Mouse (Mus musculus): ENCODE data around the gene Fam131c. TPM values are rescaled to one million over a fixed set of nuclear protein-coding genes. Genes with fewer than 3 reads are reported as not detected.

The Fam131c gene
- total and polyA plus RNA-seq, 3 experiments, result not detected

- H3K4me3 ChIP-seq (replicated peaks in 1 of 3; ENCODE audit: low read depth in 2 of 3, low read length in 2 of 3, poor library complexity in 1 of 3), result no peak overlapping the region
- H3K4me1 ChIP-seq (ENCODE audit: control insufficient read depth in 1 of 2, insufficient read depth in 2 of 2), result peaks cover 3 to 13% of the 10 kb centered on the region in 2 experiments; a peak in 2 of 4 replicates
- H3K79me2 ChIP-seq (replicated peaks; ENCODE audit: control insufficient read depth, extremely low read depth, insufficient read depth, poor library complexity, severe bottlenecking), result no peaks in the 10 kb centered on the region
- H3K9ac ChIP-seq (ENCODE audit: insufficient read depth, low read depth), result no peak overlapping the region
- no peak for DNase-seq (ENCODE audit: extremely low read depth)
- peaks cover 5% of the 10 kb centered on the region for H3K9me3 ChIP-seq (replicated peaks; ENCODE audit: low read length)
- TF ChIP-seq ETS1 (conservative IDR thresholded peaks at IDR 0.05; ENCODE audit: low read depth, low read length), result no peak
- TF ChIP-seq ELF1 (IDR thresholded peaks at IDR 0.05; ENCODE audit: low read depth, low read length), result no peak
- TF ChIP-seq ZKSCAN1 (IDR thresholded peaks at IDR 0.05; ENCODE audit: borderline replicate concordance, low read depth, low read length), result no peak
- TF ChIP-seq EP300 (IDR thresholded peaks at IDR 0.05; ENCODE audit: low read length), result no peak
- no peak overlapping the region for H3K27ac ChIP-seq (ENCODE audit: insufficient read depth, low read depth)
- no peak overlapping the region for H3K4me2 ChIP-seq (ENCODE audit: insufficient read depth, low read depth, poor library complexity, severe bottlenecking)
- no peaks in the 10 kb centered on the region for H3K36me3 ChIP-seq (replicated peaks in 1 of 2; ENCODE audit: control insufficient read depth in 1 of 2, insufficient read depth in 1 of 2, low read length in 1 of 2)
- dilution Hi-C loops (cut with MboI; ENCODE audit: extremely low pct_ligation_motif_present, extremely low pct_unique_long_range_greater_than_20kb, low sequenced_read_pairs) (no loop called here), in situ Hi-C loops (cut with MboI; ENCODE audit: low pct_ligation_motif_present, low pct_unique_long_range_greater_than_20kb, low sequenced_read_pairs) (no loop called here)
- H3K27me3 ChIP-seq (replicated peaks), result peaks cover 75% of the 10 kb centered on the region
These were observed 19.4 kb upstream of the Fam131c start for GRCm38 (mm10) chr4:141348616-141349015.

GRCm38 (mm10) chr4:141350015-141350414 is 18.0 kb upstream of the Fam131c start:
- no peak overlapping the region for H3K4me2 ChIP-seq (ENCODE audit: insufficient read depth, low read depth, poor library complexity, severe bottlenecking)
- H3K4me1 ChIP-seq (ENCODE audit: control insufficient read depth in 1 of 2, insufficient read depth in 2 of 2), result peaks cover 8 to 19% of the 10 kb centered on the region in 2 experiments; a peak in 3 of 4 replicates
- H3K27me3 ChIP-seq (replicated peaks), result peaks cover 78% of the 10 kb centered on the region
- no peak for DNase-seq (ENCODE audit: extremely low read depth)
- in situ Hi-C loops (cut with MboI; ENCODE audit: low pct_ligation_motif_present, low pct_unique_long_range_greater_than_20kb, low sequenced_read_pairs) (no loop called here), dilution Hi-C loops (cut with MboI; ENCODE audit: extremely low pct_ligation_motif_present, extremely low pct_unique_long_range_greater_than_20kb, low sequenced_read_pairs) (no loop called here)
- no peak for TF ChIP-seq MAX (IDR thresholded peaks at IDR 0.05; ENCODE audit: low read length)
- TF ChIP-seq CHD2 (IDR thresholded peaks at IDR 0.05; ENCODE audit: low read length), result no peak
- no peak for TF ChIP-seq PAX5 (IDR thresholded peaks at IDR 0.05; ENCODE audit: low read length)
- peaks cover 5% of the 10 kb centered on the region for H3K9me3 ChIP-seq (replicated peaks; ENCODE audit: low read length)
- H3K79me2 ChIP-seq (replicated peaks; ENCODE audit: control insufficient read depth, extremely low read depth, insufficient read depth, poor library complexity, severe bottlenecking), result no peaks in the 10 kb centered on the region
- H3K27ac ChIP-seq (ENCODE audit: insufficient read depth, low read depth), result no peak overlapping the region
- H3K36me3 ChIP-seq (replicated peaks in 1 of 2; ENCODE audit: control insufficient read depth in 1 of 2, insufficient read depth in 1 of 2, low read length in 1 of 2), result no peaks in the 10 kb centered on the region
- no peak overlapping the region for H3K4me3 ChIP-seq (replicated peaks in 1 of 3; ENCODE audit: low read depth in 2 of 3, low read length in 2 of 3, poor library complexity in 1 of 3)
- H3K9ac ChIP-seq (ENCODE audit: insufficient read depth, low read depth), result no peak overlapping the region

DNA sequence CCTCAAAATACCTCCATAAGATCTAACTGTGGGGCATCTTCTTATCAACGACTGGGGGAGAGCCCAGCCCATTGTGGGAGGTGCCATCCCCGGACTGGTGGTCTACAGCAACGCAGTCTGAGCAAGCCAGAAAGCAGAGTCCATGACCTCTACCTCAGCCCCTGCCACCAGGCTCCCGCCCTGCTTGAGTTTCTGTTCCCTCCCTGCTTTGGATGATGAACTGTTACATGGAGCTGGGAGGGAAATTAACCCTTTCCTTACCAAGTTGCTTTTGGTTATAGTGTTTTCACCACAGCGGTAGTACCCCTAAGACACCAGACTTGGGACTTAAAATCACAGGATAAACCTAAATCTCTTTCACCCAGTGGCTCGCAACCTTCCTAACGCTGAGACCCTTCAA is 16.0 kb upstream of the Fam131c start:
- Histone ChIP-seq H3K27ac (ENCODE audit: insufficient read depth, low read depth) (no peak overlapping the region), H3K27me3 (replicated peaks) (peaks cover 68% of the 10 kb centered on the region), H3K36me3 (replicated peaks in 1 of 2; ENCODE audit: control insufficient read depth in 1 of 2, insufficient read depth in 1 of 2, low read length in 1 of 2) (no peaks in the 10 kb centered on the region), H3K79me2 (replicated peaks; ENCODE audit: control insufficient read depth, extremely low read depth, insufficient read depth, poor library complexity, severe bottlenecking) (no peaks in the 10 kb centered on the region), H3K4me1 (ENCODE audit: control insufficient read depth in 1 of 2, insufficient read depth in 2 of 2) (peaks cover 8 to 19% of the 10 kb centered on the region in 2 experiments; a peak in 3 of 4 replicates), H3K4me2 (ENCODE audit: insufficient read depth, low read depth, poor library complexity, severe bottlenecking) (no peak overlapping the region), H3K9me3 (replicated peaks; ENCODE audit: low read length) (no peaks in the 10 kb centered on the region), H3K4me3 (replicated peaks in 1 of 3; ENCODE audit: low read depth in 2 of 3, low read length in 2 of 3, poor library complexity in 1 of 3) (no peak overlapping the region), H3K9ac (ENCODE audit: insufficient read depth, low read depth) (no peak overlapping the region)
- dilution Hi-C loops (cut with MboI; ENCODE audit: extremely low pct_ligation_motif_present, extremely low pct_unique_long_range_greater_than_20kb, low sequenced_read_pairs), result no loop called here
- TF ChIP-seq ZMIZ1 (IDR thresholded peaks at IDR 0.05; ENCODE audit: low read depth, low read length) (no peak), MAX (IDR thresholded peaks at IDR 0.05; ENCODE audit: low read length) (no peak), HCFC1 (IDR thresholded peaks at IDR 0.05; ENCODE audit: low read depth, low read length) (no peak), ZC3H11A (IDR thresholded peaks at IDR 0.05; ENCODE audit: low read depth, low read length) (no peak), UBTF (IDR thresholded peaks at IDR 0.05; ENCODE audit: low read depth, low read length) (no peak), KAT2A (IDR thresholded peaks at IDR 0.05; ENCODE audit: insufficient replicate concordance, low read length) (no peak), GABPA (IDR thresholded peaks at IDR 0.05; ENCODE audit: insufficient replicate concordance, low read depth, low read length) (no peak), POLR2AphosphoS2 (IDR thresholded peaks at IDR 0.05; ENCODE audit: low read depth, low read length) (no peak), CTCF (conservative IDR thresholded peaks at IDR 0.05 in 1 of 2, IDR thresholded peaks at IDR 0.05 in 1 of 2; ENCODE audit: low read depth in 2 of 2, low read length in 2 of 2) (no peak), TCF12 (IDR thresholded peaks at IDR 0.05; ENCODE audit: low read depth, low read length) (no peak), NRF1 (IDR thresholded peaks at IDR 0.05; ENCODE audit: low read depth, low read length) (no peak), MEF2A (IDR thresholded peaks at IDR 0.05; ENCODE audit: borderline replicate concordance, low read depth, low read length) (no peak), MAZ (IDR thresholded peaks at IDR 0.05; ENCODE audit: low read depth, low read length) (no peak), ZNF384 (IDR thresholded peaks at IDR 0.05; ENCODE audit: low read depth, low read length) (no peak), ZKSCAN1 (IDR thresholded peaks at IDR 0.05; ENCODE audit: borderline replicate concordance, low read depth, low read length) (no peak)
- no peak for DNase-seq (ENCODE audit: extremely low read depth)
- in situ Hi-C loops (cut with MboI; ENCODE audit: low pct_ligation_motif_present, low pct_unique_long_range_greater_than_20kb, low sequenced_read_pairs), result no loop called here

Data from CH12.LX (cell line).